Mouse (Mus musculus) ES-E14 (cell line): ENCODE results near the gene Cntnap2. TPM values are rescaled to one million over a fixed set of nuclear protein-coding genes. Genes with fewer than 3 reads are reported as not detected.
A peak's percentile ranks its signal among the peaks of the same experiment; 100 is the strongest.
"Not testable (repeated sequence)": the region's sequence is repeated elsewhere in the genome, so short reads cannot be mapped to it uniquely, and the experiment has no call there.

Experiments used
- DNase-seq: peaks from one replicate; pipeline ENCODE4 v3.0.0-alpha.2; 2013; ENCODE audit warnings: low read depth, low spot score
- H3K27ac ChIP-seq: 2 replicates; pipeline ENCODE4 v1.5.1; 2012; ENCODE audit warnings: low read depth, mild to moderate bottlenecking, low read length, moderate library complexity, mixed read lengths; ENCODE audit not compliant: poor library complexity, insufficient read depth, severe bottlenecking
- H3K36me3 ChIP-seq: 2 replicates; pipeline ENCODE4 v1.6.1; 2012; ENCODE audit warnings: mild to moderate bottlenecking, low read length, moderate library complexity, mixed read lengths; ENCODE audit not compliant: control insufficient read depth, poor library complexity, insufficient read depth, severe bottlenecking
- H3K4me1 ChIP-seq, 2 experiments: fragments of 150-350 bp in 1 of 2; sonication (generic) in 1 of 2; 2 replicates each; pipeline ENCODE4 v1.6.1; 2012; ENCODE audit warnings: low read length in 2 of 2, mild to moderate bottlenecking in 1 of 2, mixed read lengths in 1 of 2; ENCODE audit not compliant: control insufficient read depth in 2 of 2, insufficient read depth in 2 of 2, poor library complexity in 1 of 2
- H3K4me3 ChIP-seq, 2 experiments: fragments of 150-350 bp in 1 of 2; sonication (generic) in 1 of 2; 2 replicates each; pipeline ENCODE4 v1.5.1; 2012; ENCODE audit warnings: low read length in 2 of 2, low read depth in 1 of 2, mild to moderate bottlenecking in 1 of 2, mixed read lengths in 1 of 2; ENCODE audit not compliant: insufficient read depth in 1 of 2, poor library complexity in 1 of 2, severe bottlenecking in 1 of 2
- H3K9ac ChIP-seq: 2 replicates; pipeline ENCODE4 v1.6.1; 2012; ENCODE audit warnings: low read depth, mild to moderate bottlenecking, low read length, mixed read lengths; ENCODE audit not compliant: poor library complexity, insufficient read depth, severe bottlenecking
- H3K9me3 ChIP-seq: fragments of 150-350 bp; sonication (generic); 2 replicates; pipeline ENCODE4 v1.6.1; 2012; ENCODE audit warnings: low read depth, mild to moderate bottlenecking, low read length; ENCODE audit not compliant: control insufficient read depth, insufficient read depth
- CHD2 ChIP-seq: IDR thresholded peaks from 2 replicates; pipeline ENCODE4 v1.6.1; 2014; ENCODE audit warnings: mild to moderate bottlenecking, low read depth, low read length, inconsistent platforms
- HCFC1 ChIP-seq: IDR thresholded peaks from 2 replicates; pipeline ENCODE4 v1.6.1; 2012; ENCODE audit warnings: low read length, inconsistent platforms, borderline replicate concordance; ENCODE audit not compliant: insufficient read depth
- MAFK ChIP-seq: IDR thresholded peaks from 2 replicates; pipeline ENCODE4 v1.6.1; 2014; ENCODE audit warnings: mild to moderate bottlenecking, low read depth, low read length, inconsistent platforms; ENCODE audit not compliant: insufficient read depth
- ZC3H11A ChIP-seq: IDR thresholded peaks from 2 replicates; pipeline ENCODE4 v1.6.1; 2012; ENCODE audit warnings: low read depth, mild to moderate bottlenecking, inconsistent platforms, low read length, borderline replicate concordance
- ZNF384 ChIP-seq: IDR thresholded peaks from 2 replicates; pipeline ENCODE4 v1.6.1; 2012; ENCODE audit warnings: low read depth, low read length, inconsistent platforms
- in situ Hi-C, 2 experiments: fragments of 600-800 bp; cut with MboI; formaldehyde crosslinking; loops; one replicate each; pipeline ENCODE4 v1.15.1; 2025; ENCODE audit warnings: low sequenced_read_pairs in 2 of 2, inconsistent platforms in 1 of 2; ENCODE audit not compliant: unreplicated experiment in 2 of 2
- total RNA-seq: library from RNA; depleted of rRNA; stranded (reverse); fragments of 300-350 nt; gene quantifications from 2 replicates; pipeline ENCODE4 v1.2.3, GENCODE M21; 2012

The Cntnap2 gene
- total RNA-seq, 1 experiment: 7.9 TPM

GRCm38 (mm10) chr6:47061341-47061740 is 2002.2 kb downstream of the Cntnap2 start:
- H3K9me3 ChIP-seq: no peaks in the 10 kb centered on the region
- no peak overlapping the region for H3K27ac ChIP-seq
- no peaks in the 10 kb centered on the region for H3K36me3 ChIP-seq
- in situ Hi-C loops: no loop called here
- no peak overlapping the region for H3K4me3 ChIP-seq
- DNase-seq: no peak
- H3K9ac ChIP-seq: no peak overlapping the region
- no peak for TF ChIP-seq CHD2
- TF ChIP-seq HCFC1: no peak
- no peak for TF ChIP-seq ZC3H11A
- no peak for TF ChIP-seq ZNF384
- no peak for TF ChIP-seq MAFK
- no peaks in the 10 kb centered on the region for H3K4me1 ChIP-seq

DNA sequence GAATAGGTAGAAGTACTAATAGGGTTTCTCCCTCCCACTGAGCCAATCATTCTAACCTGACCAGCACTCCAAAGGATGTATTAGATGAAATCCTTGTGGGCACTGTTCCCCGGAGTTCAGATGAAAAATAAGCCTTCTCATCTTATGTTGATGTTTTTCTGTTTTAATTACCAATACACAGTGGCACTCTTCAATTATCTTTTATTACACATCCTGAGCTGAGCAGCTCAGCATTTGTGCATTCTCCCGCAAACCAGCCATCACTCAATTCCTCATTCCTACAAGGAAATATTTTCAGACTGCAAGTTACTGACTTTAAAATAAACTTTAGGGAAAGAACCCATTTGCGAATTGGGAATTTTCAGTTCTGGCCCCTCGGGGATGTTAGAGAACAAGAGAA is 2030.8 kb downstream of the Cntnap2 start:
- TF ChIP-seq ZC3H11A: no peak
- TF ChIP-seq CHD2: no peak
- no peak for TF ChIP-seq ZNF384
- TF ChIP-seq MAFK: no peak
- TF ChIP-seq HCFC1: no peak
- in situ Hi-C loops: no loop called here
- H3K4me1 ChIP-seq: no peaks in the 10 kb centered on the region
- no peak overlapping the region for H3K27ac ChIP-seq
- H3K36me3 ChIP-seq: no peaks in the 10 kb centered on the region
- H3K4me3 ChIP-seq: no peak overlapping the region
- H3K9me3 ChIP-seq: no peaks in the 10 kb centered on the region
- DNase-seq: no peak
- H3K9ac ChIP-seq: no peak overlapping the region

DNA sequence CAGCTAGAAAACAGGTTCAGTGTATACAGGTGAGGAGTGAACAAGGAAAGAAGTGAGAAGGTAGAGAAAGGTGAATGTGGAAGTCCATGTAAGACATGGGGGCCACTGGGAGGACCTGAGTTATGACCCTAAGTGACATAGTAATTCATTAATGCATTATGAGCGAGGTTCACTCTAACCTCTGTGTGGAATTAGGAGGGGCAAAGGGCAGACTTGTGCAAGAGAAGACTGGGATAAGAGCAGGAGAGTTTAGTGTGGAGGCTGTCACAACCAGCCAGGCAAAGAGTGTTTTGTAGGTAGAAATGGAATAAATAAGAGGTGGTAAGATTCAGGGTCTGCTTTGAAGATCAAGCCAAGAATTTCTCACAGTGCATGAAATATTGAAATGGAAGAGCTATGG is 2045.8 kb downstream of the Cntnap2 start:
- no peak for DNase-seq
- Histone ChIP-seq H3K4me1 (no peaks in the 10 kb centered on the region), H3K36me3 (no peaks in the 10 kb centered on the region), H3K9ac (no peak overlapping the region), H3K4me3 (no peak overlapping the region), H3K27ac (no peak overlapping the region), H3K9me3 (no peaks in the 10 kb centered on the region)
- in situ Hi-C loops: no loop called here
- TF ChIP-seq CHD2 (no peak), ZNF384 (no peak), MAFK (no peak), HCFC1 (no peak), ZC3H11A (no peak)

GRCm38 (mm10) chr6:47109582-47110220 is 2050.5 kb downstream of the Cntnap2 start:
- no peak for TF ChIP-seq CHD2
- no peak for TF ChIP-seq HCFC1
- no peak for TF ChIP-seq MAFK
- no peak for TF ChIP-seq ZNF384
- TF ChIP-seq ZC3H11A: no peak
- Histone ChIP-seq H3K27ac (no peak overlapping the region), H3K36me3 (no peaks in the 10 kb centered on the region), H3K4me1 (no peaks in the 10 kb centered on the region), H3K4me3 (no peak overlapping the region), H3K9ac (no peak overlapping the region), H3K9me3 (no peaks in the 10 kb centered on the region)
- DNase-seq: peak; percentile 34
- in situ Hi-C loops: no loop called here

GRCm38 (mm10) chr6:47134063-47134462 is 2074.9 kb downstream of the Cntnap2 start:
- in situ Hi-C loops, H3K4me3 ChIP-seq: not testable (repeated sequence)

DNA sequence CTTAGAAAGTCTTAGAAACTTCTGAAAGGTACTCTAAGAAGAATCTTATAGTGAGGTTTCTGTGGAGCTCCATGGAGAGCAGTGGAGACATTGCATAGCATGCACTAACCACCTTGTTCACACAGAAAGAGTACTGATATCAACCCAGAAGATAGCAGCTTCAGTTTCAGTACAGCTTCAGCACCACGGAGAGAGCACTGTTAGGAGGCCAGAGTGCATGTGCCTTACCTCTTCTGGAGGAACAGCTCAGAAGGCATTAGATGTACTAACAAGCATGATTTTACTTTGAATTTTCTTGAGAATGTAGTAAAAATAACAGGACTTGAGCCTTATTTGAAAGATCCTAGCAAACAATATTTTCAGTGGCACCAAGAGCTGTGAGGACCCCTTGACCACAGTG is 2093.9 kb downstream of the Cntnap2 start:
- H3K27ac ChIP-seq, H3K9me3 ChIP-seq, H3K9ac ChIP-seq, DNase-seq, in situ Hi-C loops, H3K36me3 ChIP-seq, H3K4me3 ChIP-seq, H3K4me1 ChIP-seq: not testable (repeated sequence)

More at GRCm38 (mm10) chr6:47134063-47134462, 2074.9 kb downstream of the Cntnap2 start:
- not testable (repeated sequence) for H3K4me1 ChIP-seq, H3K9ac ChIP-seq, H3K36me3 ChIP-seq, H3K9me3 ChIP-seq, DNase-seq, H3K27ac ChIP-seq
